Mouse (Mus musculus) intestine, postnatal 0 days (tissue): ENCODE results near the gene Hivep1. TPM values are rescaled to one million over a fixed set of nuclear protein-coding genes. Genes with fewer than 3 reads are reported as not detected.

Experiments used
- ATAC-seq: fragments of 200-750 bp; cut with Nextera tagmentation; 2 replicates; pipeline ENCODE4 v1.8.0; 2017; ENCODE audit warnings: mild to moderate bottlenecking, moderate TSS enrichment, moderate library complexity
- H3K27ac ChIP-seq: fragments of 300-500 bp; sonication (generic); 2 replicates; pipeline ENCODE4 v1.5.1; 2014; ENCODE audit warnings: mild to moderate bottlenecking, low read depth, low read length, moderate library complexity
- H3K27me3 ChIP-seq: fragments of 300-500 bp; sonication (generic); replicated peaks from 2 replicates; pipeline ENCODE4 v1.6.1; 2014; ENCODE audit warnings: low read length, mixed read lengths; ENCODE audit not compliant: control insufficient read depth, insufficient read depth
- H3K36me3 ChIP-seq: fragments of 300-500 bp; sonication (generic); 2 replicates; pipeline ENCODE4 v1.6.1; 2014; ENCODE audit warnings: mild to moderate bottlenecking, moderate library complexity; ENCODE audit not compliant: control insufficient read depth, insufficient read depth
- H3K4me1 ChIP-seq: fragments of 300-500 bp; sonication (generic); replicated peaks from 2 replicates; pipeline ENCODE4 v1.6.1; 2014; ENCODE audit warnings: antibody characterized with exemption, low read length, mixed read lengths; ENCODE audit not compliant: control insufficient read depth, insufficient read depth
- H3K4me2 ChIP-seq: fragments of 300-500 bp; sonication (generic); replicated peaks from 2 replicates; pipeline ENCODE4 v1.6.1; 2014; ENCODE audit warnings: low read depth, mild to moderate bottlenecking, moderate library complexity
- H3K4me3 ChIP-seq: fragments of 300-500 bp; sonication (generic); 2 replicates; pipeline ENCODE4 v1.5.1; 2014; ENCODE audit warnings: low read depth, low read length
- H3K9ac ChIP-seq: fragments of 300-500 bp; sonication (generic); 2 replicates; pipeline ENCODE4 v1.6.1; 2014; ENCODE audit warnings: mild to moderate bottlenecking, low read depth, low read length
- H3K9me3 ChIP-seq: fragments of 300-500 bp; sonication (generic); 2 replicates; pipeline ENCODE4 v1.6.1; 2016; ENCODE audit warnings: mixed run types; ENCODE audit not compliant: control insufficient read depth
- CTCF ChIP-seq: sonication (generic); IDR thresholded peaks from 2 replicates; pipeline ENCODE4 v1.5.1; 2016; ENCODE audit warnings: low read depth, mild to moderate bottlenecking, control low read depth, antibody characterized with exemption, moderate library complexity
- WGBS: fragments of 180-500 bp; shearing (Covaris S2); extraction: QIAGEN DNeasy Blood & Tissue Kit; methylation state at CpG from one replicate; pipeline ENCODE4 v1.1.7; 2014; 5-methylcytosine and 5-hydroxymethylcytosine counted together
- polyA plus RNA-seq: library from polyadenylated mRNA; unstranded; fragments of >200 nt; fragmentation: Nextera tagmentation; extraction: Ambion mirVana; gene quantifications from 2 replicates; pipeline ENCODE4 v1.2.1, GENCODE M21; 2015

Gene Hivep1
- polyA plus RNA-seq, 1 experiment from 2014 or later = 5.9 TPM

GRCm38 (mm10) chr13:42071011-42071410 lies 19.2 kb downstream of the Hivep1 start:
- H3K9ac ChIP-seq = no peak overlapping the region
- H3K27me3 ChIP-seq = no peaks in the 10 kb centered on the region
- no peak overlapping the region for H3K4me3 ChIP-seq
- peaks cover 17% of the 10 kb centered on the region for H3K36me3 ChIP-seq
- H3K9me3 ChIP-seq = no peaks in the 10 kb centered on the region
- 46% methylated on average over 6 of the region's 6 CpGs for WGBS
- TF ChIP-seq CTCF = no peak
- H3K27ac ChIP-seq = no peak overlapping the region
- no peak overlapping the region for H3K4me2 ChIP-seq
- ATAC-seq = no peak
- H3K4me1 ChIP-seq = 0 out of 2 replicates have a peak, but pooled peaks cover 3% of the 10 kb centered on the region

- Histone ChIP-seq H3K9ac (no peak overlapping the region), H3K27me3 (no peaks in the 10 kb centered on the region), H3K4me2 (no peak overlapping the region), H3K27ac (no peak overlapping the region), H3K36me3 (peaks cover 17% of the 10 kb centered on the region), H3K4me1 (0 out of 2 replicates have a peak, but pooled peaks cover 3% of the 10 kb centered on the region), H3K4me3 (no peak overlapping the region), H3K9me3 (no peaks in the 10 kb centered on the region)
- TF ChIP-seq CTCF = no peak
- no peak for ATAC-seq
- 74% methylated on average over 6 of the region's 6 CpGs for WGBS
Measured at GRCm38 (mm10) chr13:42073285-42073684, 21.5 kb downstream of the Hivep1 start.

GRCm38 (mm10) chr13:42075546-42075945 lies 23.7 kb downstream of the Hivep1 start:
- no peak overlapping the region for H3K27ac ChIP-seq
- no peak for ATAC-seq
- no peaks in the 10 kb centered on the region for H3K4me1 ChIP-seq
- 93% methylated on average over 5 of the region's 5 CpGs for WGBS
- TF ChIP-seq CTCF = no peak
- H3K9ac ChIP-seq = no peak overlapping the region
- H3K4me2 ChIP-seq = no peak overlapping the region
- peaks cover 11% of the 10 kb centered on the region for H3K36me3 ChIP-seq
- no peak overlapping the region for H3K4me3 ChIP-seq
- no peaks in the 10 kb centered on the region for H3K27me3 ChIP-seq
- no peaks in the 10 kb centered on the region for H3K9me3 ChIP-seq

- Histone ChIP-seq H3K4me1 (no peaks in the 10 kb centered on the region), H3K9me3 (no peaks in the 10 kb centered on the region), H3K9ac (no peak overlapping the region), H3K4me3 (no peak overlapping the region), H3K27me3 (no peaks in the 10 kb centered on the region), H3K27ac (no peak overlapping the region), H3K4me2 (no peak overlapping the region), H3K36me3 (peaks cover 17% of the 10 kb centered on the region)
- no peak for ATAC-seq
- no peak for TF ChIP-seq CTCF
- 94% methylated on average over 5 of the region's 5 CpGs for WGBS
Measured at GRCm38 (mm10) chr13:42076751-42077302, 25.0 kb downstream of the Hivep1 start.

- no peak for ATAC-seq
- 82% methylated on average over 3 of the region's 3 CpGs for WGBS
- no peaks in the 10 kb centered on the region for H3K4me1 ChIP-seq
- no peaks in the 10 kb centered on the region for H3K9me3 ChIP-seq
- TF ChIP-seq CTCF = no peak
- H3K9ac ChIP-seq = no peak overlapping the region
- H3K4me2 ChIP-seq = no peak overlapping the region
- H3K27me3 ChIP-seq = no peaks in the 10 kb centered on the region
- no peak overlapping the region for H3K27ac ChIP-seq
- peaks cover 19% of the 10 kb centered on the region for H3K36me3 ChIP-seq
- H3K4me3 ChIP-seq = no peak overlapping the region
Measured at GRCm38 (mm10) chr13:42077629-42078028, 25.8 kb downstream of the Hivep1 start.

- Histone ChIP-seq H3K9ac (no peak overlapping the region), H3K9me3 (no peaks in the 10 kb centered on the region), H3K27me3 (no peaks in the 10 kb centered on the region), H3K4me2 (no peak overlapping the region), H3K4me1 (no peaks in the 10 kb centered on the region), H3K4me3 (no peak overlapping the region), H3K36me3 (peaks cover 14% of the 10 kb centered on the region; the same call in 1 of the 2 replicates), H3K27ac (no peak overlapping the region)
- WGBS = 76% methylated on average over 10 of the region's 10 CpGs
- ATAC-seq = no peak
- TF ChIP-seq CTCF = no peak
Measured at GRCm38 (mm10) chr13:42080131-42080916, 28.5 kb downstream of the Hivep1 start.
